Mouse (Mus musculus) kidney, embryonic 14.5 days (tissue): ENCODE results near the gene Srebf2. TPM values are rescaled to one million over a fixed set of nuclear protein-coding genes. Genes with fewer than 3 reads are reported as not detected.

ENCODE experiments used
- ATAC-seq: fragments of 200-750 bp; cut with Nextera tagmentation; 2 replicates; pipeline ENCODE4 v1.8.0; 2017; ENCODE audit warnings: moderate number of reproducible peaks, mild to moderate bottlenecking, moderate TSS enrichment, moderate library complexity; ENCODE audit not compliant: low FRiP score, low TSS enrichment
- H3K27ac ChIP-seq: fragments of 300-500 bp; sonication (generic); 2 replicates; pipeline ENCODE4 v1.5.1; 2014; ENCODE audit warnings: low read depth, mild to moderate bottlenecking, low read length, moderate library complexity, mixed read lengths
- H3K27me3 ChIP-seq: fragments of 300-500 bp; sonication (generic); 2 replicates; pipeline ENCODE4 v1.6.1; 2014; ENCODE audit warnings: mild to moderate bottlenecking, low read length; ENCODE audit not compliant: control insufficient read depth, insufficient read depth
- H3K36me3 ChIP-seq: fragments of 300-500 bp; sonication (generic); 2 replicates; pipeline ENCODE4 v1.6.1; 2014; ENCODE audit warnings: low read length, mixed read lengths; ENCODE audit not compliant: control insufficient read depth, insufficient read depth
- H3K4me1 ChIP-seq: fragments of 300-500 bp; sonication (generic); 2 replicates; pipeline ENCODE4 v1.6.1; 2014; ENCODE audit warnings: low read length, mixed read lengths; ENCODE audit not compliant: control insufficient read depth, insufficient read depth
- H3K4me2 ChIP-seq: fragments of 300-500 bp; sonication (generic); replicated peaks from 2 replicates; pipeline ENCODE4 v1.6.1; 2014; ENCODE audit warnings: low read depth, mild to moderate bottlenecking, low read length
- H3K4me3 ChIP-seq: fragments of 300-500 bp; sonication (generic); 2 replicates; pipeline ENCODE4 v1.5.1; 2014; ENCODE audit warnings: mild to moderate bottlenecking, low read length
- H3K9ac ChIP-seq: fragments of 300-500 bp; sonication (generic); 2 replicates; pipeline ENCODE4 v1.6.1; 2014; ENCODE audit warnings: low read depth, mild to moderate bottlenecking, low read length, moderate library complexity
- H3K9me3 ChIP-seq: fragments of 300-500 bp; sonication (generic); 2 replicates; pipeline ENCODE4 v1.6.1; 2016; ENCODE audit warnings: low read length; ENCODE audit not compliant: control insufficient read depth
- WGBS: fragments of 180-500 bp; shearing (Covaris S2); extraction: QIAGEN DNeasy Blood & Tissue Kit; methylation state at CpG from one replicate; pipeline ENCODE4 v1.1.7; 2014; 5-methylcytosine and 5-hydroxymethylcytosine counted together
- polyA plus RNA-seq: library from polyadenylated mRNA; unstranded; fragments of >200 nt; fragmentation: Nextera tagmentation; extraction: Ambion mirVana; gene quantifications from 2 replicates; pipeline ENCODE4 v1.2.1, GENCODE M21; 2014

The Srebf2 gene
- polyA plus RNA-seq, 1 experiment from 2014 or later, result 114 TPM

GRCm38 (mm10) chr15:82184656-82185055, 37.7 kb downstream of the Srebf2 start:
- Histone ChIP-seq H3K4me3 (no peak overlapping the region), H3K9ac (no peak overlapping the region), H3K36me3 (peaks cover 93% of the 10 kb centered on the region), H3K27me3 (no peaks in the 10 kb centered on the region), H3K4me2 (no peak overlapping the region), H3K27ac (no peak overlapping the region), H3K9me3 (peaks cover 6% of the 10 kb centered on the region; the same call in 1 of the 2 replicates), H3K4me1 (peaks cover 9% of the 10 kb centered on the region)
- 70% methylated on average over 10 of the region's 10 CpGs for WGBS
- ATAC-seq, result no peak

- H3K4me3 ChIP-seq, result no peak overlapping the region
- H3K27ac ChIP-seq, result no peak overlapping the region
- H3K27me3 ChIP-seq, result no peaks in the 10 kb centered on the region
- WGBS, result 74% methylated on average over 14 of the region's 14 CpGs
- H3K36me3 ChIP-seq, result peaks cover 93% of the 10 kb centered on the region
- H3K4me2 ChIP-seq, result no peak overlapping the region
- H3K9me3 ChIP-seq, result peaks cover 6% of the 10 kb centered on the region; the same call in 1 of the 2 replicates
- H3K4me1 ChIP-seq, result peaks cover 9% of the 10 kb centered on the region
- H3K9ac ChIP-seq, result no peak overlapping the region
- no peak for ATAC-seq
Observed at GRCm38 (mm10) chr15:82185062-82185783, 38.2 kb downstream of the Srebf2 start.

GRCm38 (mm10) chr15:82186131-82186530, 39.1 kb downstream of the Srebf2 start:
- H3K9me3 ChIP-seq, result peaks cover 6% of the 10 kb centered on the region; the same call in 1 of the 2 replicates
- no peak overlapping the region for H3K27ac ChIP-seq
- H3K27me3 ChIP-seq, result no peaks in the 10 kb centered on the region
- H3K36me3 ChIP-seq, result peaks cover 88% of the 10 kb centered on the region
- WGBS, result 83% methylated on average over 14 of the region's 14 CpGs
- no peak overlapping the region for H3K4me2 ChIP-seq
- no peak overlapping the region for H3K9ac ChIP-seq
- H3K4me1 ChIP-seq, result peaks cover 9% of the 10 kb centered on the region
- ATAC-seq, result no peak
- no peak overlapping the region for H3K4me3 ChIP-seq

- no peak overlapping the region for H3K9ac ChIP-seq
- 86% methylated on average over 5 of the region's 5 CpGs for WGBS
- H3K4me1 ChIP-seq, result peaks cover 9% of the 10 kb centered on the region
- H3K4me2 ChIP-seq, result no peak overlapping the region
- no peak for ATAC-seq
- H3K4me3 ChIP-seq, result no peak overlapping the region
- H3K9me3 ChIP-seq, result peaks cover 4% of the 10 kb centered on the region; the same call in 1 of the 2 replicates
- peaks cover 88% of the 10 kb centered on the region for H3K36me3 ChIP-seq
- H3K27me3 ChIP-seq, result no peaks in the 10 kb centered on the region
- no peak overlapping the region for H3K27ac ChIP-seq
Observed at GRCm38 (mm10) chr15:82186931-82187330, 40.0 kb downstream of the Srebf2 start.

- ATAC-seq, result no peak
- H3K4me3 ChIP-seq, result no peak overlapping the region
- H3K4me1 ChIP-seq, result peaks cover 9% of the 10 kb centered on the region
- whole genome bisulfite sequencing, result 89% methylated on average over 4 of the region's 4 CpGs
- no peak overlapping the region for H3K4me2 ChIP-seq
- no peaks in the 10 kb centered on the region; the same call in 1 of the 2 replicates for H3K9me3 ChIP-seq
- H3K9ac ChIP-seq, result no peak overlapping the region
- peaks cover 88% of the 10 kb centered on the region for H3K36me3 ChIP-seq
- no peak overlapping the region for H3K27ac ChIP-seq
- H3K27me3 ChIP-seq, result no peaks in the 10 kb centered on the region
Observed at GRCm38 (mm10) chr15:82187401-82187800, 40.4 kb downstream of the Srebf2 start.

- Histone ChIP-seq H3K9me3 (no peaks in the 10 kb centered on the region), H3K4me2 (no peak overlapping the region), H3K9ac (no peak overlapping the region), H3K4me1 (peaks cover 9% of the 10 kb centered on the region), H3K4me3 (no peak overlapping the region), H3K27ac (no peak overlapping the region), H3K27me3 (no peaks in the 10 kb centered on the region), H3K36me3 (peaks cover 88% of the 10 kb centered on the region)
- no peak for ATAC-seq
- 53% methylated on average over 1 of the region's 1 CpGs for WGBS
Observed at GRCm38 (mm10) chr15:82187924-82188323, 40.9 kb downstream of the Srebf2 start.

GRCm38 (mm10) chr15:82188481-82189240, 41.7 kb downstream of the Srebf2 start:
- Histone ChIP-seq H3K4me2 (no peak overlapping the region), H3K9ac (no peak overlapping the region), H3K36me3 (peaks cover 88% of the 10 kb centered on the region), H3K27ac (no peak overlapping the region), H3K4me1 (peaks cover 9% of the 10 kb centered on the region), H3K4me3 (no peak overlapping the region), H3K27me3 (no peaks in the 10 kb centered on the region), H3K9me3 (no peaks in the 10 kb centered on the region)
- 96% methylated on average over 10 of the region's 10 CpGs for WGBS
- ATAC-seq, result no peak

GRCm38 (mm10) chr15:82192617-82193016, 45.6 kb downstream of the Srebf2 start:
- no peak overlapping the region for H3K9ac ChIP-seq
- H3K27ac ChIP-seq, result no peak overlapping the region
- H3K36me3 ChIP-seq, result peaks cover 91% of the 10 kb centered on the region
- no peaks in the 10 kb centered on the region for H3K27me3 ChIP-seq
- WGBS, result 91% methylated on average over 8 of the region's 8 CpGs
- no peaks in the 10 kb centered on the region for H3K9me3 ChIP-seq
- no peak for ATAC-seq
- H3K4me1 ChIP-seq, result no peaks in the 10 kb centered on the region
- no peak overlapping the region for H3K4me2 ChIP-seq
- no peak overlapping the region for H3K4me3 ChIP-seq

- H3K9me3 ChIP-seq, result no peaks in the 10 kb centered on the region
- no peak overlapping the region for H3K4me3 ChIP-seq
- H3K4me1 ChIP-seq, result no peaks in the 10 kb centered on the region
- H3K9ac ChIP-seq, result no peak overlapping the region
- H3K27ac ChIP-seq, result no peak overlapping the region
- ATAC-seq, result no peak
- no peak overlapping the region for H3K4me2 ChIP-seq
- WGBS, result 90% methylated on average over 12 of the region's 12 CpGs
- no peaks in the 10 kb centered on the region for H3K27me3 ChIP-seq
- H3K36me3 ChIP-seq, result peaks cover 97% of the 10 kb centered on the region
Observed at GRCm38 (mm10) chr15:82196300-82196699, 49.3 kb downstream of the Srebf2 start.
